Mouse (Mus musculus) c-Kit-positive CD71-positive TER-119-positive erythroid progenitor cells, embryonic 14.5 days (primary cell): ENCODE data around the gene Sdhc.
A peak's percentile ranks its signal among the peaks of the same experiment; 100 is the strongest.
"Not testable (repeated sequence)": the region's sequence is repeated elsewhere in the genome, so short reads cannot be mapped to it uniquely, and the experiment has no call there.

ENCODE experiments used
- DNase-seq: peaks from one replicate; pipeline ENCODE4 v3.0.0-alpha.2; 2013; ENCODE audit warnings: low spot score

Gene Sdhc

DNA sequence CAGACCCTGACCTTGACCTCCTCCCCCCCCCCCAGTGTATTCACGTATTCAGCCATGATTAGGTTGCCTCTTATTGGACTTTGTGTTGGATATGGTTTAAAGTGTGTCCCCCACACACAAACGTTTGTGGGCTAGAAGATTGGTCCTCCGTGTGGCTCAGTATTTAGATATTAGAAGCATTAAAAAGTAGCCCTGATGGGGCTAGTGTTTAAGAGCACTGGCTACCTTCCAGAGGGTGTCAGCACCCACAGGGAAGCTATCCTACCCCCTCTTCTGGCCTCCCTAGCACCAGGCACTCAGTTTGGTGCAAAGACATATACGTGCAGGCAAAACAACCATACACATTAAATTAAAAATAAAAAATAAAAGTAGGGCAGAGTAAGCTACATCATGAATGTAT, 37.4 kb downstream of the Sdhc start:
- DNase-seq = no peak

DNA sequence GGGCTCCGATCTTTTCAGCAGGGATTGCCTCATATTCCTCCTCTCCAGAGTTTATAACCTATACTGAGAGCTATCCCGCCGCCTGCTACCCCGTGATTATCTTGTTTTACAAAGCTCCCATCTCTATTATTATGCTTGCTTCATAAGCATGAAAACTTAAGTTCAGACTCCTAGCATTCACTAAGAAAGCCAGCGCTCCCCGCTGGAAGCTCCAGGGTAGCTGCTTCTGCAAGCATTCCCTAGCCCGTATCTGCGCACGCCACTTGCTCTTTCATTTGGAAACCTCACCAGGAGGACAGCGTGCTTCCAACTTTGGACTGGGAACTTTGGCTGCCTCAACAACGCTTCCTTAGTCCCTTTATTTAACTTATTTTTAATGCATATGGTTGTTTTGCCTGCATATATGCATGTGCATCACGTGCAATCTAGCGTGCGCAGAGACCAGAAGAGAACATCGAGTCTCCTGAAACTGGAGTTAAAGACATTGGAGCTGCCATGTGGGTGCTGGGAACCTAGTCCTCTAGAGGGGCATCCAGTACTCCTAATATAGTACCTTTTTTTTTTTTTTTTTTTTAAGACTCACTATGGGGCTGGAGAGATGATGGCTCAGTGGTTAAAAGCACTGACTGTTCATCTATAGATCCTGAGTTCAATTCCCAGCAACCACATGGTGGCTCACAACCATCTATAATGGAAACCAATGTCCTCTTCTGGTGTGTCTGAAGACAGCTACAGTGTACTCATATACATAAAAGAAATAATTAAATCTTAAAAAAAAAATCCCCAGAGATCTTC, 38.4 kb downstream of the Sdhc start:
- DNase-seq = peak; percentile 56

DNA sequence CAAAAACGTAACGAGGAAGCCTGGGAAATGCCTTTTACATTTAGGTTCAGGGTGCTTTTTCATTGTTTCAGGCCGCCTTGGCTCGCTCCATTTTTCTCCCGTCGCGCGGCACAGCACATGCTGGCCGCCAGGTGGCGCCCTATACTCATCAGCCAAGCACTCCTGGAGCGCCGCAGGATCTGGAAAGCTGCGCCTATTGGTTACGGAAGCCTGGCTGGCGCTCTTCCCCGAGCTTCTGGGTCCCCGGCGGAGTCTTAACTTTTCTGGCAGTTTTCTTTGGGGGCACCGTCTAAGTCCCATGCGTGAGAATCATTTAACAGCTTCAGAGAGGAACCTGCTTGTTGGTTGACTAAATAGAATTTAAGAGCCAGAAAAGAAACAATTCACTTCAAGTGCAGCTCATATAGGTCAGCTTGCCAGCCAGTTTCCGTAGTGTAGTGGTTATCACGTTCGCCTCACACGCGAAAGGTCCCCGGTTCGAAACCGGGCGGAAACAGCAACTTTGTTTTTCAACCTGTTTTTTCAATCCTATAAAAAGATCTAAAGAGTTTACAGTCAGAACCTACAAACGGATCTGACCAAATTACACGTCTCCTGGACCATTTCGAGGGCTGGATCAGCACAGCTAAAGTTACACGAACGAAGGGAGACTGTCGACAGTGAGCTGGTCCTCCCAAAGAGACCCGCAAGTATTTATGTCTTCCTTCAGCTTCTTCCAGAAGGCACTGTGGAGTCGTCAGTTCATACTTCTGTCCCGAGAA, 39.2 kb downstream of the Sdhc start:
- DNase-seq = peak; percentile 91

DNA sequence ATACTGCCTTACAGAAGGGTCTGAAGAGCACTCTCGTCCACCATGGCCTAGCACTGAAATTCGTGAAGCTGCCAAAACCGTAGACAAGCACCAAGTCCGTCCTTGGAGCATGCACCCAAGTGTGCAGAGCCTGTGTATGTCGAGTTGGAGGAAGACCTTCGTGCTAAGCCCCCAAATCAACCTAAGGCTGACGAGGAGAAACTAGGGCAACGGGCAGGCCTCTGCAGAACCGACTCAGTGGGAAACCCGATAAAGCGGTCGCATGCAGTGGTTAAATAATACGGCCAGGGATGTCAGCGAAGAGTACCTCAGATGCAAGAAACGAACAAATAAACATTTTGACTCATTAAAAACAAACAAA, 39.8 kb downstream of the Sdhc start:
- no peak for DNase-seq

DNA sequence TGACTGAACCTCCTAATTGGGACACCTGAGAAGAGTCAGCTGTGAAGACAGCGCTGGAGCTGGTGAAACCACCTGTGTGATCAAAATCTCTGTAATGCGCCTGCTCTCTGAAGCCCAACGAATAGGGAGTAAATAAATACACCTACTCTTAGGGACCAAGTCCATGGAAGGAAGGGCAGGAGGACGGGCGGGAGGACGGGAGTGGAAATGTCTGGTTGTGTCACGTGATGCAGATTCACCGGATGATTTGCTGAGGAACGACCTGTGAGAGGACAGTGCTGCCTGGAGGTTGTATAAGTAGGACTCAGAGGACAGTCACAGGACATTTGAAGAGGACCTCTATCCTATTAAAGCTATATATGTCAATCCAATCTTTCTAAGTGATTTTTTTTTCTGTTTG, 40.8 kb downstream of the Sdhc start:
- DNase-seq = no peak

DNA sequence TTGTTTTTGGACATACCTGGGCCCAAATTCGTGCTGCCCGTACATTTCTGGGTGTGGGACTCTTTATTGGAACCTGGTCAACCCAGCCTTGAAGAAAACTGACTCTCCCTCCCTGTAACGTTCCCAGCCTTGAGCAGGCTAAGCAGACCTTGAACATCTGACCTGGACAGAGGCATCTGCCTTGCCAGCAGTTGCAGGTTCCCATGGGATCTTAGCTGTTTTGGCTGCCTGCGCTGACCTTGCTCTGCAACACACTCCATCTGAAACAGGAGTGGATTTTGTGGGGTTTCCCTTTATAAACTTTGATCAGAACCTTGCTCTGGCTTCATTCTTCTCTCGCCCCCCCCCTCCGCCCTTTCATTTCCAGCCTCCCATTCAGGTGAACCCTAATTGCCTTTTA, 45.2 kb downstream of the Sdhc start:
- DNase-seq = no peak

DNA sequence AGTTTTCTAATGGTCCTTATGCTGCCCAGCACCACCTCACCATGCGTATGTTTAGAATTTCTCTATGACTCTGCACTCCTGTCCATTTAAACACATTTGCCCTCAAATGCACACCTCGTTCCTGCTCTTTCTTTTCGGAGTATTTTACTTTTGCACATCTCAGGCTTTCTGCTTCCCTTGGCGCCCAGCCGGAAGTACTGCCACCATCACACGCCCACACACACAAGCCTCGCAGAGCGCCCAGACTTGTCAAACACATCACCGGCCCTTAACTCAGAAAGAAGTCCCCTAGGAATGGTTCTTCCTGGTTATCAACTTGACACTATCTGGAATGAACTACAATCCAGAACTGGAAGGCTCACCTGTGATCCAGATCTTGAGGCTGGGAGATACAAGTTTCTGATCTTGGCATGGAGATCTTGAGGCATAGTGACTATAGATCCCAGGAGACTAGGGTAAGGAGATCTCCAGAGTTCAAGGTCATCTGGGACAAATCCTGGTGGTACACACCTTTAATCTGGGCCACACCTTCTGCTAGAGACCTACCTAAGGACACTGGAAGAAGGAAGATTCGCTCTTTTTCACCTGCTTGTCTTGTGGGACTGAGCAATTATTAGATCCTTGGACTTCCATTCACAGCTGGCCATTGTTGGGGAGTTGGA, 47.1 kb downstream of the Sdhc start:
- peak; percentile 65 for DNase-seq

DNA sequence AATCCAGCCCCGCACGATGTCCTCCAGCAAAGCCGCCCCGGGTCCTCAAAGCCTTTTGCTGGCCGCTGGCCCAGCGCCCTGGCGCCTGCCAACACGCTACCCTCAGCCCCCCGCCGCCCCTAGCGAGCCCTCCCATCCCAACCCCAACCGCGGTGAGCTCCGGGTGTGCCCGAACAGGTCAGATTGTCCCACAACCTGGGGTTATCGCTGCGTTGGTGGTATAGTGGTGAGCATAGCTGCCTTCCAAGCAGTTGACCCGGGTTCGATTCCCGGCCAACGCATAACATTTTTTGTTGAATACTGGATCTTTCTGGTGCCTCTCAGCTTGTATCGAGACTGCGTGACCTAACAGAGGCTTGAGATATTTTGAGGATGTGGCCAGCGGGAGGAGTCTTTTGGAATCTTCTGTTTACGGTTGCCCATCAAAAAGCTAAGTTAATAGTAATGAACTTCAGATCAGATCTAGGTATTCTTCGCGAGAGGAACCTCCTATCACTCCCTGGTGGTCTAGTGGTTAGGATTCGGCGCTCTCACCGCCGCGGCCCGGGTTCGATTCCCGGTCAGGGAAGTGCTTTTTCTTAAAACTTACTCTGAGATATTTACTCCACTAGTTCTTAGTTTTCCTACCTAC, 47.7 kb downstream of the Sdhc start:
- peak; percentile 80 for DNase-seq

DNA sequence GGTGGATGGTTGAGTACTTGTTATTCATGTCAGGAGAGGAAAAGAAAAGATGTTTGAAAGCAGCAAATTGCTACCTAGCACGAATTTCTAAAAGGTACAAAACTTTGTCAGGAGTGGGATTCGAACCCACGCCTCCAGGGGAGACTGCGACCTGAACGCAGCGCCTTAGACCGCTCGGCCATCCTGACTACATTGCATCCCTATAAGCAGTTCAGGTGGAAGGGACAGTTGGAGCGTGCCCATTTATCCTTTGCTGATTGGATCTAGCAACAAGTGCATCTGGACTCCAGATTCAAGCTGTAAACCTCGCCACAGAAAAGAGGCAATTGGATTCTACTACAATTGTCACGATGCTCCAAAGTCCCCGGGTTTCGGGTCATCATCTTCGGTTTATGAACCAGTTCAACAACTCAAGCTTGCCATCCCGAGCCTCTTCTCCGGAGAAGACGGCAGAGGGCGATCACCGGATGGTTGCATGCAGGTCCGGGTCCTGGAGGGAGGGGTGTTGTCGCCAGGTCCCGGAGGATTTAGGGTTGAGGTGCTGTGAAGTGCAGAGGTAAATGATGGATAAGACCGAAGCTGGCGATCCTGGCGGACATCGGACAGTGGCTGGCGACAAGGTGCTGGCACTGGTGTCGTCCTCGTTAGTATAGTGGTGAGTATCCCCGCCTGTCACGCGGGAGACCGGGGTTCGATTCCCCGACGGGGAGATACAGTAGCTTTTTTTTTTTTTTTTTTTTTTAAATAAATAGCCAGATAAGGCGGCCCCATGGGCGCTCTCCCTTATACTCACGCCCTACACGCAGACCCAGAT, 48.5 kb downstream of the Sdhc start:
- DNase-seq = peak; percentile 83

DNA sequence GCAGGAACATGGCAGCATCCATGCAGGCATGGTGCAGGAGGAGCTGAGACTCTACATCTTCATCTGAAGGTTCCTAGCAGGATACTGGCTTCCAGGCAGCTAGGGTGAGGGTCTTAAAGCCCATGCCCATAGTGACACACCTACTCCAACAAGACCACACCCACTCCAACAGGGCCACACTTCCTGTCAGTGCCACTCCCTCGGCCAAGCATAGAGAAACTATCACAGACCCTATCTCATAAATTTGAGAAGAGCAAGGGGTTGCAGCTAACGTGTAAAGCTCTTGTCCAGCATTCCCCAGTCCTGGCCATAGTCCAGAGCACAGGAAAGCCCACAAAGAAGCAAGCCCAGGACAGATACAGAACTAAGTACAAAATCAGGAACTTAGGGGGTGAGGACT, 49.4 kb downstream of the Sdhc start:
- no peak for DNase-seq

DNA sequence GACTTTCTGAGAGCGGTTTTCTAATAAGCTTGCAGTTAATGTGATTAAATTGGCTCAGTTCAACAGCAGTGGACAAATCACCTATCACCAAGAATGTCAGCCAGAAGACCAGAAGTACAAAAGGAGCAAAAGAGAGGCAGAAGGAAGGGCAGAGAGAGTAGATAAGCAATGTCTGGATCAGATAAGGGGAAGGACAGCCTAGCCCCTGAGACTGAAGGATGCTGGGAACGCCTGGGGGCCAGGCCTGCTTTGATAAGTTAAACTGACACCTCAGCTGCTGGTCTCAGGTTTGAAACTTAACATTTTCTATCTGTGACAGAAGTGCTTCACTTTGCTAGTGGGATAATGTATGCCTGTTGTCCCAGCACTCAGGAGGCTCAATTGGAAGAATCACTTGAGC, 52.8 kb downstream of the Sdhc start:
- DNase-seq = peak; percentile 63

DNA sequence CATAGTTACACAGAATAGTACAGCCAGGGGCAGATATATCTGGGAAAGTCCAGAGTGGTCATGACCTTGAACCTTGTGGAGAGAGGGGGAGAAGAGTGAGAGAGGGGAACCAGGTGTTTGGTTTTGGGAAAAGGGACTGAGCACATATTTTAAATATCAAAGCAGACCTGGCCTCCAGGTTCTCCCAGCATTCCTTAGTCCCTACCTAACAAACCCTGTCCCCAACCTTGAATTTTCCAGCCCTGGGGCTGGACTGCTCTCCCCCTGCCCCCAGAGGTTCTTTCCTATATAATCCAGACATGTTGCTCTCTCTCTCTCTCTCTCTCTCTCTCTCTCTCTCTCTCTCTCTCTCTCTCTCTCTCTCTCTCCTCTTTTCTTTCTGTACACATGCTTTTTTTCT, 53.3 kb downstream of the Sdhc start:
- DNase-seq = no peak

DNA sequence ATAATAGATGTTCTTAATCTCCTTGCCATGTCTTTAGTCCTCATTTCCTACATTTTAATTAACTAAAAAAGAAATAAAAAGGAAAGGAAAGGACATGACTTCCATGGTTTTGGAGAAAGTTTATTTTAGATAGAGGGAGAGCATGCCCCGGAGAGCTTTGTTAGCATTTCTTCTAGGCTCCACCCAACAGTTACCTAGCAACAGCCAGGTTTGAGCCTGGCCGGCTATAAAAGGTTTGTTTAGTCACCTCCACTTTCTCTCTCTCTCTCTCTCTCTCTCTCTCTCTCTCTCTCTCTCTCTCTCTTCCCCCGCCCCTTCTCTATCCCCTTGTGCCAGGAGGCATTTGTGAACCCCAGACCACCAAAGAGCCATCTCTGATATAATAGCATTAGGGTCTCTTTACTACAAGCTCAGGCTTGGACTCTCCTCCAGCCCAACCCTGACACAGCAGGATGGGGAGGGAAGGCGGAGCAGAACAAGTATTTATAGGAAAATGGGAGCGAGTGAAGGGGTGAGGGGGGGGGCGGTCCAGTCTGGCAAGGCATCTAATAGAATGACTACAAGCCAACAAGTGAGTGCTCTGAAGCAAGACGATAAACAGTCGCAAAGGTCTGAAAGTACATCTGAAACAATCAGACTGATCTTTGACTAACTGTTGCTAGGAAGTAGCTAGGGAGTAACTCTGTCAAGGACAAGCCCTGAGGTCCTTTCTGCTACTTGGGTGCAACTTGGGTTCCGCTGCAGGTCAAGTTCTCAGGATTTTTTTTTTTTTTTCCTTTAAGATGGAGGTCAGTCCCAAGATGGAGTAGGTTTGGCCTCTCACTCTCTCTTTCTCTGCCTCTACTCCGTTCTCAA, 54.1 kb downstream of the Sdhc start:
- no peak for DNase-seq

DNA sequence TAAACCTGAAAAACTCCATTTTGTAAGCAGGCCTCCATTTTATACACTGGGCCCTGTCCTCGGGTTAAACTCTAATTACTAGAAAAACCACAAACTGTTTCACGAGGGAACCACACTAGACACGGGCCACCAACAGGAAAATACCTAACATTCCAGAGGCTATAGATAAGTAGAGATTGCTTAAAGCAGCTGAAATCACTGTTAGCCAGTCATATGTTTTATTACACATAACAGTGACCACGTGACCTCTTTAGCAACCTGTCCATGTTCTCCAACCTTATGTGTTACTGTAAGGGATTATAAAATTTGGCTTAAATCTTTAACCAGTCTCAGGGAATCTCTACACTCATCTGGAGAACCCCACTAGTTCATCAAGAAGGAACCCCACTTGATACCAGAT, 56.0 kb downstream of the Sdhc start:
- DNase-seq = no peak

DNA sequence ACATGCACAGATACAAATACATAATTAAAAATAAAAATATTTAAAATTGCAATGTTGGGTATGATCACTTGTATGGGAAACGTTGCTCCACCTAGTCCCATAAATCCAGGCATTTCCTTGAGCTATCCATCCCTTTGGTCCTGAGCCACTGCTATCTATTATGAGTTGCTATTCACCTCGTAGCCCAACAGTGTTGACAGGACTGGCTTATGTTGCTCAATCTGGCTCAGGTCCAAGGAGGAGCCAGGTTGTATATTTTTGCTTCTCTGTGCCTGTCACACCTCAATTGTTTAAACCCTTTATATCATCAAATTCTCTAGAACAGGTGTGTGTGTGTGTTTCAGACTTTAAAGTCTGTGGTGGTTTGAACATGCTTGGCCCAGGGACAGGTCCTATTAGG, 59.6 kb downstream of the Sdhc start:
- no peak for DNase-seq

DNA sequence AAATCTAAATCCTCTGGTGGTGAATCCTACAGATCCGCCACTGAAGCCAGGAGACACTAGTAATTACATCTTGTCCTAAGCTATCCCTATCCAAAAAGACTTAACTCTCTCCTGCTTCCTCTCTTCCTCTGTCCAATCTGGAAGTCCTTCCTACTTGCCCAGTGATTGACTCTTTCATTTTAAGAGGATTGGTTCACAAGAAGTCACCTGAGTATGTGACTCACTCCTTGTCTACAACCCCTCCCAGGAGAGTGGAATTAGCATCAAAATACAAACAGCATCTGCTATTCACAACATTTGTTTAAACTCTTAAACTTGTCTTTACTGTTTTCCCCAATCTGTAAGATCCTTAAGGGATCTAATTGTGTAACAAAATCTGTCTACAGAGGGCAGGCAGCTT, 60.5 kb downstream of the Sdhc start:
- DNase-seq = no peak

DNA sequence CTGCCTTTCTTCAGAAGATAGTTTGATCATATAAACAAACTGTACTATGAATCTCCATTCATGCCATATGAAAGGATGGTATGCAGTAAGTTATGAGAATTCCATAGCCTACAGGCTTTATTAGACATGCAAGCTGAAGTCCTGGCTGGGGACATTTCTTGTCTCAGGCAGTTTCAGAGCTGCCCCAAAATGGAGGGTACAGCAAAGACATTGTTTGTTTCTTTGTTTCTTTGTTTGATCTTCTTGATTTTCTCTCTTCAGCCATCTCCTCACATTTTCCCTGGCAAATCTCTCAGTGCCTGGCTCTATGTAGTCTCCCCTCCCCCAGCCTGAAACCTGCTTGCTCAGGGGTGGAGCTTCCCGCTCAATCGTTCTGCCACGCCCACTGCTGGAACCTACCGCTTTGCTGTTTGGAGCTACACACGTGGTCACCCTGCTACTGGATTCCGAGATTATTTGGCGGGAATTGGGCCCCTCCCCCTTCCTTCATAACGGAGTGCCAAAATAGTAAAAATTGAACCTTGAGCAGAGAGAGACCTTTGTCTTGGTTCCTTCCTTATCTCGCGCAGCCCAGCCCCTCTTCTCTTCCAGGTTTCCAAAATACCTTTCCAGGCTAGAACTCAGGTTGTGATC, 62.0 kb downstream of the Sdhc start:
- not testable (repeated sequence) for DNase-seq

DNA sequence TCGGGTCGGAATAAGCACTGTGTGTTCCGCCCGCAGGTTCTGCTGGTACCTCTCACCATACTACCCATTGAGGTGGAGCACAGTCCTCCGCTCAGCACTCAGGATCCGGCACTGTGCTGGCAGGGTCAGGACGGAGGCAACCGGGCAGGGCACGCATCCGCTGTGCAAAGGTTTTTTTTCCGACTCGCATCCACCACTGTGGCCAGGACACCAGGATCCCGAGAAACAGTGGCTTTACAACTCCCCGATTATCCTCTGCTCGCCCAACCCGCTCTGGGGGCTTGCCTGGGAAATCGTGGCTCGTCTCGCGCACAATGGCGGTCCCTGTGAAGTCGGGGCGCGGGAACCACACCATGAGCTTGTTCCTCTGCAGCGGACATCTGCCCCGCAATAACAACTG, 64.7 kb downstream of the Sdhc start:
- DNase-seq = no peak

DNA sequence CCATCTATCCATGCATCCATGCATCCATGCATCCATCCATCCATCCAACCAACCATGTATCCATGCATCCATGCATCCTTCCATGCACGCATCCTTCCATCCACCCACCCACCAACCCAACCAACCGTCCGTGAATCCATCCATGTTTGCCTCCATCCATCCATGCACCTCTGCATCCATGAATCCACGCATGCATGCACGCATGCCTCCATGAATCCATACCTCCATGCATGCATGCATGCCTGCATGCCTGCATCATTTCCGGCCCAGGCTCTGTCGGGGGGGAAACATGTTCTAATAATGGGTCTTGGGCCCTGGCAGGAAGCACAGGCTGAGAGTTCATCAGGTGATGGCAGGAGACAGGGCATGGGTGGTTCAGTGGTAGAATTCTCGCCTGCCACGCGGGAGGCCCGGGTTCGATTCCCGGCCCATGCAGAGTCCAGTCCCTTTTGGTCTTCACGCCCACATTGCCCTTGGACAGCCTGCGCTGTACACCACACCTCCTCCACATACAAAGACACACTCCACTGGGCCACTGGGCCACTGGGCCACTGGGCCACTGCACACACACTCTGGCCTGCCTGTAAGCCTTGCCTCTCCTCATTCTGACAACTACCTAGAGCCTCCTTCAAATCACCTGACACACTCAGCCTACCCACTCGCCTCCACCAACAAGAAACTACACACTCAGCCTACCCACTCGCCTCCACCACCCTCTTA, 68.7 kb downstream of the Sdhc start:
- DNase-seq = not testable (repeated sequence)

DNA sequence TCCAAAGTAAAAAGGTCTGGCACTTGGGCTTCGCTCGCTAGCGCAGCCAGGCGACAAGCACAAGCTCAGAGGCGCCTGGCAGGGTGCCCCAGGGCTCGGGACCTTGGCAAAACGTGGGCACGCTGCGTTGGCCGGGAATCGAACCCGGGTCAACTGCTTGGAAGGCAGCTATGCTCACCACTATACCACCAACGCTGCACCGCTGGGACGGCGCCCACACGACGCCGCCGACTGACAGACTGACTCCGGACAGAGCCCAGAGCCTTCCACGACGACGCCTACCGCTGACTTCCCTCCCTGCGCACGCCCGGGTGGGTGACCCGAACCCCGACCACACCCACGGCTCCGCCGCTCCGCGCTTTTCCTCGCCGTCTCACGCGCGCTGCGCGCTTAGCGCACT, 70.6 kb downstream of the Sdhc start:
- DNase-seq = not testable (repeated sequence)
